9 mouse cellular contexts compared by ENCODE assay signal in the genomic region with DNA sequence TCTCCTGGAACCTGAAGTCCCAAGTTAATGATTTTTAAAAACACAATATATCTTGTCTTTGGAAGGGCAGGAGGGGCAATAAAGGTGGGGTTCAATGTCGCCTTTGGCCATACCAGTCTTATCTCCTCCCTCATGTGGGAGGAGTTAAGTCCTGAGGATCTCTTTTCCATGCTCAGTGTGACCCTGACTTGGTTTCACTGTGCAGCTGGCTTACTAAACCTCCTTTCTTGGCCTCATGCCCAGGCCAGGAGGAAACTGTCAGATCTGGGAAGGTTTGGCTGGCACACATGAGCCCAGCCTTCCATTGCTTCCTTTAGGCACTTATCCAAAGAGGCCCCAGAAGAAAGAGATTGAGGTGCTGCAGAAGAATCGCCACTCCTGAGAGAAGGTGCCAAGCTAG. TPM values are rescaled to one million over a fixed set of nuclear protein-coding genes. Genes with fewer than 3 reads are reported as not detected.
DNase-seq lines count a peak whose midpoint lies in the region; ATAC-seq and TF ChIP-seq lines count a peak whose summit lies in the region.
"Had no signal": no experiment of that assay in that cellular context is flagged by ENCODE, and none has a peak within 500 bp of the region (broad histone marks: within the 10 kb centered on the region; RNA-seq: fewer than 3 reads in every experiment).

Gene Cyp4f40 (plus strand): TSS at position 189 of the 400 bp plus-strand sequence.

- TF ChIP-seq CTCF in stomach, postnatal 0 days (IDR thresholded peaks at IDR 0.05; ENCODE audit: low read depth), result no peak

- no peak for TF ChIP-seq EP300 in stomach, postnatal 0 days (optimal IDR thresholded peaks at IDR 0.05)

- no peaks in the 10 kb centered on the region for H3K4me1 ChIP-seq in stomach, postnatal 0 days (replicated peaks; ENCODE audit: control insufficient read depth, insufficient read depth)
- H3K4me1 ChIP-seq in forebrain, embryonic 13.5 days, result peaks cover 3% of the 10 kb centered on the region; the same call in 1 of the 2 replicates

- WGBS in stomach, postnatal 0 days, result 27% methylated on average over 2 of the region's 2 CpGs
- 58% methylated on average over 2 of the region's 2 CpGs for WGBS in forebrain, embryonic 13.5 days

- H3K27ac ChIP-seq in stomach, postnatal 0 days (replicated peaks), result no peak within 1 kb of the TSS
- H3K27ac ChIP-seq in forebrain, embryonic 13.5 days, result no peak within 1 kb of the TSS
- H3K27ac ChIP-seq: left cerebral cortex, adult 2 months had no signal

- H3K4me3 ChIP-seq in stomach, postnatal 0 days (ENCODE audit: low read depth, low read length), result no peak within 1 kb of the TSS
- no peak within 1 kb of the TSS for H3K4me3 ChIP-seq in forebrain, embryonic 13.5 days
- H3K4me3 ChIP-seq: left cerebral cortex, adult 2 months had no signal

- H3K36me3 ChIP-seq in stomach, postnatal 0 days (ENCODE audit: control insufficient read depth, insufficient read depth, low read length), result no peaks in the 10 kb centered on the region
- no peaks in the 10 kb centered on the region for H3K36me3 ChIP-seq in forebrain, embryonic 13.5 days (ENCODE audit: poor library complexity, severe bottlenecking)

- no peaks in the 10 kb centered on the region for H3K9me3 ChIP-seq in stomach, postnatal 0 days (ENCODE audit: control insufficient read depth, low read length)
- no peaks in the 10 kb centered on the region for H3K9me3 ChIP-seq in forebrain, embryonic 13.5 days (replicated peaks)

- peak; percentile 6 for DNase-seq in cerebellum, postnatal 36 days
- no peak for DNase-seq in cerebellum, adult 11 months
- peak; percentile 15 for DNase-seq in retina, postnatal 1 day
- no peak for DNase-seq in retina, embryonic 14.5 days (ENCODE audit: low spot score)
- DNase-seq in kidney, postnatal 10 days, result peak; percentile 70
- peak; percentile 69 for DNase-seq in stomach, postnatal 0 days (ENCODE audit: low spot score)
- no peak for DNase-seq in spleen, postnatal 14 days (ENCODE audit: low spot score in 2 of 2)

- no peaks in the 10 kb centered on the region for H3K27me3 ChIP-seq in stomach, postnatal 0 days (ENCODE audit: control insufficient read depth, insufficient read depth, low read length)
- H3K27me3 ChIP-seq in forebrain, embryonic 13.5 days, result peaks cover 4% of the 10 kb centered on the region; the same call in 1 of the 2 replicates

- peak; percentile 66; the same call in 1 of the 2 replicates for ATAC-seq in stomach, postnatal 0 days (ENCODE audit: low FRiP score, low TSS enrichment)
- no peak for ATAC-seq in forebrain, embryonic 13.5 days

- H3K9ac ChIP-seq in stomach, postnatal 0 days (ENCODE audit: low read length), result no peak within 1 kb of the TSS
- H3K9ac ChIP-seq in forebrain, embryonic 13.5 days, result no peak within 1 kb of the TSS

- H3K4me2 ChIP-seq in stomach, postnatal 0 days (replicated peaks; ENCODE audit: low read depth), result no peak within 1 kb of the TSS
- H3K4me2 ChIP-seq in forebrain, embryonic 13.5 days, result no peak within 1 kb of the TSS

RNA-seq across cellular contexts. Expression of gene Cyp4f40, which starts in this region (rescaled TPM):
- 0.04 and 0.23 TPM in 2 replicates for polyA plus RNA-seq in stomach, postnatal 0 days (2015; fragmentation: Nextera tagmentation; extraction: Ambion mirVana)
- not detected in 2 replicates for polyA plus RNA-seq in forebrain, embryonic 13.5 days (2015; fragmentation: Nextera tagmentation; extraction: Ambion mirVana)

Comparison
In these comparisons a context has a peak if more than half of its experiments do, and no peak if none do; other contexts are left out.
1. DNase-seq: peak in cerebellum, postnatal 36 days (2 of 2), retina, postnatal 1 day (single experiment) and kidney, postnatal 10 days (single experiment); none in cerebellum, adult 11 months (single experiment), retina, embryonic 14.5 days (single experiment) and spleen, postnatal 14 days (0 of 2).
2. Peak in DNase-seq and ATAC-seq in stomach, postnatal 0 days; RNA of the gene not detected or under 1 TPM.